Mouse (Mus musculus) heart, adult 9 months (tissue): ENCODE measurements at regions not wholly inside any gene's neighbourhood (a gene's known extent, or its start where the extent isn't known, plus 50 kb on each side); places are given as distances from the start of the nearest gene placed in this dataset.
"Not testable (repeated sequence)": the region's sequence is repeated elsewhere in the genome, so short reads cannot be mapped to it uniquely, and the experiment has no call there.

Experiments
- DNase-seq, 2 experiments: peaks; one replicate each; pipeline ENCODE4 v3.0.0; 2022; ENCODE audit warnings: low spot score in 2 of 2

DNA sequence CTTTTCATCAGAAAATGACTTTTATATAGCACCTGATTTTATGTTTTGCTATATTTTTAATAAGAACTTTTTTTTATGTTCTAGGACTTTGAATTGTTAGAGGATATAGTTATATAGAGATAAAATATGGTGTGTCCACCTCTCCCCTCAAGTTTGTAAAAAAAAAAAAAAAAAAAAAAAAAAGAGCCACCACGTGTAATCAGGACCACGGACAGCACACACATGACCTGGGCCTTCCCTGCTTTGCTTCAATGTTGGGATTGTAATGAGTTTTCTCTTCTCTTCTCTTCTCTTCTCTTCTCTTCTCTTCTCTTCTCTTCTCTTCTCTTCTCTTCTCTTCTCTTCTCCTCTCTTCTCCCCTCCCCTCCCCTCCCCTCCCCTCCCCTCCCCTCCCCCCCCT, 78.5 kb downstream of the 1700010I14Rik start:
- not testable (repeated sequence) for DNase-seq

- no peak for DNase-seq
Measured at GRCm38 (mm10) chr17:9068859-9069602, 80.9 kb downstream of the 1700010I14Rik start.

GRCm38 (mm10) chr17:9083629-9084028, 95.5 kb downstream of the 1700010I14Rik start:
- no peak for DNase-seq

DNA sequence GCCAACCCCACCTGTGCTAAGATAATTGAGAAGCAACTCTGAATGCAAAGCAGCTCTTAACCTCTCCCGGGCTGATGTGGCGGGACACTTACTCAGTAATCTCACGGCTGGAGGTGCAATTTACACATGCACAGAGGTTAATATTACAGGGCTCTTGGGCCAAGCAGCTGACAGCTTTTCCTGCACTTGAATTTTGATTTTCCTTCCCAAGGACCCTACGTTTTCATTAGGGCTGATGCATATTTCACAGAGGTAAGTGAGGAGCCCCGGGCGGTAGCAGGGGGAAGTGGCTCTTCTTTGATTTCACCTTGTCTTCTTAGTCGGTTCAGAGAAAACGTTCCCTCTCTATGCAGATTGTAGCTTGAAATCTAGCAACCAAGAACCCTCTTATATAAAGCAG, 139.7 kb downstream of the 1700010I14Rik start:
- no peak for DNase-seq

GRCm38 (mm10) chr17:9145605-9146223, 157.6 kb downstream of the 1700010I14Rik start:
- DNase-seq = no peak

DNA sequence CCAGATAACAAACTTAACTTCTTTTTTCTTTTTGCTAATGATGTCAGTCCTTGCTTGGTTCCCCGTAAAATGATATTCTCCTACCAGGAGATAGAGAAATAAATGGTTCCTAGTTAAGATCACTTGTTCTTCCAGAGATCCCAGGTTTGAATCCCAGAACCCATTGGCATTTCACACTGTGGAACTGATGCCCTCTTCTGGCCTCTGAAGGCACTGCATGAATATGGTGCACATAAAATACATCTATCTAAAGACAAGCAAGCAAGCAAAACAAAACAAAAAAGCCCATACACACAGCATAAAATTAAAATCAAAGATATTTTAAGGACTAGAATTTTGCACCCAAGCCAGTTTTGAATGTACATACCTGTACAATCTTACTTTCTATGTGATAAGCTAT, 162.5 kb downstream of the 1700010I14Rik start:
- DNase-seq = no peak

GRCm38 (mm10) chr17:9162148-9162547, 174.0 kb downstream of the 1700010I14Rik start:
- DNase-seq = no peak

DNA sequence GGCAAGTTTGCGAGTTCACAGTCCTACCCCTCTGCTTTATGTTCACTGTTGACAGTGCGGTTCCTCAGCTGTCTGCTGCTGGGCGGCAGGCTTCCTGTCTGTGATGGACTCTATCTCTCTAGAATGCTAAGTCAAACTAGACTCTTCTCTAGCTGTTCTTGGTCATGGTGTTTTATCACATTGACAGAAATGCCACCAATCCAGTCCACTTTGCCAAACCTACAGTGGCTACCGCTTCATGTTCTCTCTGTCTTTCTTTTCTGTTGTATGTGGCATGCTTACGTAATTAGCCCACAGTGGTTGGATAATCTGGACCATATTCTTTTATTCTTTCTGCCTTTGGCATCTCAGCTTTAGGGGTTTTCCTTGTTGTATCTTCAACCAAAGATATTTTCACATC, 174.5 kb downstream of the 1700010I14Rik start:
- DNase-seq = no peak

GRCm38 (mm10) chr17:9163285-9163684, 175.2 kb downstream of the 1700010I14Rik start:
- DNase-seq = no peak

- DNase-seq = no peak
Measured at GRCm38 (mm10) chr17:9164501-9164900, 176.4 kb downstream of the 1700010I14Rik start.

DNA sequence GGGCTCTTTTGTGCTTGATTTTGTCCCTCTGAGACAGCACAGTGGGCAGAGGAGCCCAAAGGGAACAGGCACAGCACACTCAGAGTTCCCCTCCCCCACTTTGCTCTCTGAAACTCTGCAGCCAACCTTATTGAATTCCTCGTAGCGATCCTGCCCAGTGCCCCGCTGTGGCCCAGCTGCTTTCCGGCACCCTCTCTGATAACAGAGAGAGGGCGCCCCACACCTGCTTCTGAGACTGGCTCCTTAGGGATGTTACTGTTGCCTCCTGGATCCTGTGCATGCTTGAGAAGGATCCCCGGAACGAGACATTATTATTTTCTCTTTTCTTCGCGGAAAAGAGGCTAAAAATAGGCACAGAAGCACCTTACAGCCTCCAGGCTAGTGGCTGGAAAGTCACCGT, 179.0 kb downstream of the 1700010I14Rik start:
- DNase-seq = peak in 1 of 2 experiments; percentile 7

- no peak for DNase-seq
Measured at GRCm38 (mm10) chr17:9167571-9168201, 179.6 kb downstream of the 1700010I14Rik start.

- peak; percentile 22 to 43 for DNase-seq
Measured at GRCm38 (mm10) chr17:9168411-9168810, 180.3 kb downstream of the 1700010I14Rik start.

DNA sequence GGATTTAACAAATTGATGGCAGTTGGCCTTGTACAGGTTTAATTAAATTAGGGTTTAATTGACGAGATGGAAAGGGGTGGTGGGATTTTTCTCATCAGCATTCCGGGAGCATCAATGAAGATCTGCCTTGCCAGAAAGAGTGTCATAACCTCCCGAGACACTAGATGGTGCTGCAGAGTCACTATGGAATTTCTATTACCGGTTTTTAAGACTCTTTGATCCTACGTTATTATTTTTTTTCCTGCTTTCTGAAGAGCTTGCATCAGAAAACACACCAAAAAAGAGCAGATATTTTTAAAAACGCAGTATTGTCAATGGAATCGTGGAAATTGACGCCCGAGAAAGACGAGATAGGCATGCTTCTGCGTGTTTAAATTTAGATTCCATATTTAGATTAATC, 181.2 kb downstream of the 1700010I14Rik start:
- DNase-seq = peak in 1 of 2 experiments; percentile 46

DNA sequence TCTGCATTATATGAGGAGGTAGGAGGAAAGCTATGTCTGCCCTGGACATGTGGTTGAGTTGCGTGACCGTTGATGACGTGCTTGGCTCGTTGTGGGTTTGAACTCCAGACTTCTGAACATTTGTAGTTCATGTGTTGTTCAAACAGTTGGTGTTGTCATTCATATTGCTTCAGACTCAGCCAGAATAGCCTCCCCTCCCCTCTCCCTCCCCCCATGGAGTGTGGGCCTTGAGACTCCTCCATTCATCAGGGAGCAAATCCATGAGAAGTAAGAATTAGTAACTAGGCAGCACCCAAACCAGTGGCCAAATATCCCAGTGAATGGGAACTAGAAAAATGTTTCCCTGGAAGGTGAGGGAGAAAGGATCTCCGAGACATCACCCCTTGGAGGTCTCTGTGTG, 209.0 kb downstream of the 1700010I14Rik start:
- DNase-seq = no peak

- no peak for DNase-seq
Measured at GRCm38 (mm10) chr17:9200386-9200785, 212.3 kb downstream of the 1700010I14Rik start.

- no peak for DNase-seq
Measured at GRCm38 (mm10) chr17:9202496-9202895, 214.4 kb downstream of the 1700010I14Rik start.

GRCm38 (mm10) chr17:9210626-9211025, 211.2 kb upstream of the Gm17728 start:
- no peak for DNase-seq

- no peak for DNase-seq
Measured at GRCm38 (mm10) chr17:9223097-9223496, 198.8 kb upstream of the Gm17728 start.

DNA sequence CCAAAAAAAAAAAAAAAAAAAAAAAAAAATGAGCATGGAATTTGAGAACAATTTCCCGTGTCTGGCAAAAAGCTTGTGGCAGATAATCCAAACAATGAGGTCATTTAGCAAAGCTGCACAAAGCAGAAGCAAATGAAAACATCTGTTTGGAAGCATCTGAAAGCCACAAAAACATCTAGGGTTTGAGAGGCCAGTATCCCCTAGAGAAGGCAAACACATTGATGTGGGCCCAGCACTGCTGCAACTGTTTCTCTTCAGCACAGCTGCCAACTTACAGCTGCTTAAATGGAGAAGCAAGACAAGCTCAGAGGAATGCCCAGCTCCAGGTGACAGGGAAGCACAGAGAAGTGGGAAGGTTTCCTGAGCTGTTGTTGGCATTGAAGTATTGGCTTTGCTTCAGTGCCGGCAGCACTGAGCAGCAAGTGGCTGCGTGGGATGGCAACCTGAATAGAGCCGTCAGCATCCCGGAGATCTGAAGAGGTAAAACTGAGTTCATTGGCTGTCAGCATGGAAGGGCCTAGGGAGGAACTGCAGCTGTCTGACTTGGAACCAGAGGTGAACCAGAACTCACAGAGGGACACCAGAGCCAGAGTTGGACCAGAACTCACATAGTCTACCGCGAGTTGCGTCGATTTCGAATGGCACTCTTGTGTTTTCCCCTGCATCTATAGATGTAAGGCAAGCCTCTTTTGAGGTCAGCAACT, 193.8 kb upstream of the Gm17728 start:
- peak; percentile 56 to 67 for DNase-seq

DNA sequence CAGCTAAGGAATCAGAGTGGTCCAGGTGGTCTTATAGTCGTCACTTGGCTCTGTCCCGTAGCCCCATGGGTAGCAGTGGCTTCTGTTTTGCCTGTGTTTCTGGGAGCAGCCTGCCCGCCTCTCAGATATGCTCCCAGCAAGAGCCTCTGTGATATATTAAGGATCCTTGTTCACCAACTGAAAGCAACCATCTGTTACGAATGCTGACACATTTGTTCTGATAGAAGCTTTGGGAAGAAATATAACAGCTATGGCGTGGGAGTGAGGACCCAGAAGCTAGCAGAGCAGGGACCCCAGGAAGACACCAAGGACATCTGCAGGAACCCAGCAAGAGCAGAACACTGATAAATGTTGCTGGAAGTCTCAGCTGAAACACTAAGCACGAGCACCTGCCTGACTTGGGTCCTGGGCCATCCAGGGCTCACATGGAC, 186.7 kb upstream of the Gm17728 start:
- DNase-seq = no peak

- DNase-seq = no peak
Measured at GRCm38 (mm10) chr17:9258646-9259170, 163.2 kb upstream of the Gm17728 start.
